Mouse (Mus musculus): ENCODE measurements around the gene Umod. TPM values are rescaled to one million over a fixed set of nuclear protein-coding genes. Genes with fewer than 3 reads are reported as not detected.
A peak's percentile ranks its signal among the peaks of the same experiment; 100 is the strongest.

Umod gene
- polyA plus RNA-seq, 1 experiment, result 2,888 TPM

GRCm38 (mm10) chr7:119443849-119444248 is 35.2 kb downstream of the Umod start:
- TF ChIP-seq CTCF (conservative IDR thresholded peaks at IDR 0.05; ENCODE audit: insufficient read depth, insufficient read length, low read depth, low read length) (no peak; the same call in 1 of the 2 replicates), POLR2A (IDR thresholded peaks at IDR 0.05; ENCODE audit: low read depth, low read length) (no peak)
- Histone ChIP-seq H3K27ac (ENCODE audit: insufficient read depth, low read depth, low read length) (no peak overlapping the region), H3K36me3 (ENCODE audit: control insufficient read depth, insufficient read depth, low read length) (no peaks in the 10 kb centered on the region), H3K4me3 (ENCODE audit: insufficient read depth, low read depth, low read length) (no peak overlapping the region), H3K4me1 (ENCODE audit: control insufficient read depth, insufficient read depth, low read length) (no peaks in the 10 kb centered on the region), H3K27me3 (replicated peaks; ENCODE audit: control insufficient read depth, insufficient read depth, low read length) (no peaks in the 10 kb centered on the region)
- 74% methylated on average over 4 of the region's 4 CpGs for WGBS
- DNase-seq, result no peak

DNA sequence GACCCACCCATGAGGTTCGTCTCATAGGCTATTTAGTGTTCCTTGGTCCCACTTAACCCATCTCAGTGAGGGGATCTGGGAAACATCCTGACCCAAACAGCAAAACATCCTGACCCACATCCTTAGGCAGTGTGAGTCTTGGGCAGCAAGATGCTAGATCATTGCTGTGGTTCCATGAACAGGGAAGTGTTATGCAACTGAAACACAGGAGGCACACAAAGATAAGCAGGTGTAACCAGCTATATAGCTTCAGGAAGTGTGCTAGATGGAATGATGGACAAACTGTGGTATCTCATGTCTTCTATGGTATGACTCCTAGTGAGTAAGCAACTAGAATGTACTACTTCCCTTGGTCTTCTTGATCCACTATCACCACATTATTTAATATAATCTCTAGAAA is 37.1 kb downstream of the Umod start:
- no peaks in the 10 kb centered on the region for H3K4me1 ChIP-seq (ENCODE audit: control insufficient read depth, insufficient read depth, low read length)
- 71% methylated on average over 1 of the region's 1 CpGs for WGBS
- H3K27ac ChIP-seq (ENCODE audit: insufficient read depth, low read depth, low read length), result no peak overlapping the region
- no peaks in the 10 kb centered on the region for H3K36me3 ChIP-seq (ENCODE audit: control insufficient read depth, insufficient read depth, low read length)
- H3K4me3 ChIP-seq (ENCODE audit: insufficient read depth, low read depth, low read length), result no peak overlapping the region
- H3K27me3 ChIP-seq (replicated peaks; ENCODE audit: control insufficient read depth, insufficient read depth, low read length), result no peaks in the 10 kb centered on the region
- no peak for DNase-seq
- TF ChIP-seq CTCF (conservative IDR thresholded peaks at IDR 0.05; ENCODE audit: insufficient read depth, insufficient read length, low read depth, low read length), result no peak
- TF ChIP-seq POLR2A (IDR thresholded peaks at IDR 0.05; ENCODE audit: low read depth, low read length), result no peak

DNA sequence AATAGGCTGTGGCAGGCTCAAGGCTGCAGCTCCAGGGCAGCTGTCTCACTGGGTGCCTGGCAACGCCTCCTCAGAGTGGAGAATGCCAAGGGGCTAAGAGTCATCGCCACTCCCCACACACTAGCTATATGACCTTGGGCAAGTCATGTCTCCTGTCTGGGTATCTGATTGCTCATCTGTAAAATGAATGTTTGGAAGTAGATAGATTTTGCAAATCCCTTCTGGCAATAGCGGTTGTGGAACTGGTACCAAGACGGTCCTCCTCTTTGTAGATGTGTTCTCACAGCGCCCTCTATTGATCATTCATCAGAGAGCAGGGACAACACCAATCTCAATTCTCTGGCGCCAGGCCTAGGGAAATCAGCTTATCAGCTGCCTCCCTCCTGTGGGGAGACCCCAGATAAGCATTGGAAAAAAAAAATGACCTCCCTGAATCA is 51.9 kb downstream of the Umod start:
- peak; percentile 56 for DNase-seq
- WGBS, result 16% methylated on average over 6 of the region's 6 CpGs

DNA sequence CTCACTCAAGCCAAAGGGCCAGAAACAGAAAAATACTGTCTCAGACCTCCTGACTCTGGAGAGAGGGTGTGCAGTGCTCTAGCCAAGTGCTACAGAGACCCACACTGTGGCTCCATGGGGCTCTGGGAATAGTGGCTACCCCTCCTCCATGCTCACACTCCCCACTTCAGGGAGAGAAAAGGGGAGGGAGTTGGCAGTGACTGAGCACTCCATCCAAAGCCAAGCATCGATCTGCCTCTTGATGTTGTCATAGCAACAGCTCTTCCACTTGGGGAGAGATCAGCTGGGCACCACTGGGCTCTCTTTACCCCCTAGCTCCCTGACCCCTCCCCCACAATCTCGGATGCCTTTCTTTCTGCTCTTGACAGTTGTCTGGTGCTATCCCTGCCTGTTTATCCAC is 58.4 kb downstream of the Umod start:
- WGBS, result 11% methylated on average over 2 of the region's 2 CpGs
- no peak for DNase-seq
- Histone ChIP-seq H3K27ac (ENCODE audit: insufficient read depth, low read depth, low read length) (no peak overlapping the region), H3K27me3 (replicated peaks; ENCODE audit: control insufficient read depth, insufficient read depth, low read length) (no peaks in the 10 kb centered on the region), H3K36me3 (ENCODE audit: control insufficient read depth, insufficient read depth, low read length) (no peaks in the 10 kb centered on the region), H3K4me3 (ENCODE audit: insufficient read depth, low read depth, low read length) (no peak overlapping the region), H3K4me1 (ENCODE audit: control insufficient read depth, insufficient read depth, low read length) (no peaks in the 10 kb centered on the region)
- TF ChIP-seq POLR2A (IDR thresholded peaks at IDR 0.05; ENCODE audit: low read depth, low read length) (no peak), CTCF (conservative IDR thresholded peaks at IDR 0.05; ENCODE audit: insufficient read depth, insufficient read length, low read depth, low read length) (no peak)

More for the DNA sequence above, 51.9 kb downstream of the Umod start:
- Histone ChIP-seq H3K36me3 (ENCODE audit: control insufficient read depth, insufficient read depth, low read length) (no peaks in the 10 kb centered on the region), H3K27me3 (replicated peaks; ENCODE audit: control insufficient read depth, insufficient read depth, low read length) (no peaks in the 10 kb centered on the region), H3K4me3 (ENCODE audit: insufficient read depth, low read depth, low read length) (no peak overlapping the region), H3K27ac (ENCODE audit: insufficient read depth, low read depth, low read length) (no peak overlapping the region), H3K4me1 (ENCODE audit: control insufficient read depth, insufficient read depth, low read length) (no peaks in the 10 kb centered on the region)
- TF ChIP-seq POLR2A (IDR thresholded peaks at IDR 0.05; ENCODE audit: low read depth, low read length) (no peak), CTCF (conservative IDR thresholded peaks at IDR 0.05; ENCODE audit: insufficient read depth, insufficient read length, low read depth, low read length) (peak; percentile 66)

- H3K27ac ChIP-seq (ENCODE audit: insufficient read depth, low read depth, low read length), result no peak overlapping the region
- TF ChIP-seq POLR2A (IDR thresholded peaks at IDR 0.05; ENCODE audit: low read depth, low read length), result no peak
- TF ChIP-seq CTCF (conservative IDR thresholded peaks at IDR 0.05; ENCODE audit: insufficient read depth, insufficient read length, low read depth, low read length), result no peak
- H3K27me3 ChIP-seq (replicated peaks; ENCODE audit: control insufficient read depth, insufficient read depth, low read length), result no peaks in the 10 kb centered on the region
- no peak overlapping the region for H3K4me3 ChIP-seq (ENCODE audit: insufficient read depth, low read depth, low read length)
- H3K4me1 ChIP-seq (ENCODE audit: control insufficient read depth, insufficient read depth, low read length), result no peaks in the 10 kb centered on the region
- 63% methylated on average over 1 of the region's 1 CpGs for WGBS
- H3K36me3 ChIP-seq (ENCODE audit: control insufficient read depth, insufficient read depth, low read length), result no peaks in the 10 kb centered on the region
- DNase-seq, result no peak
Observed at GRCm38 (mm10) chr7:119418523-119418922, 60.6 kb downstream of the Umod start.

Other genes with a start within 250 kb of the Umod start
- gene Gp2, start 20.0 kb downstream of the Umod start, polyA plus RNA-seq (2012; rRNA removed), result 2.6 and 3.5 TPM in 2 replicates
- gene Acsm5, start 40.2 kb upstream of the Umod start, polyA plus RNA-seq (2012; rRNA removed), result 78.2 and 91.7 TPM in 2 replicates
- gene Pdilt, start 44.2 kb upstream of the Umod start, polyA plus RNA-seq (2012; rRNA removed), result 1.4 and 2.2 TPM in 2 replicates
- gene Acsm2, start 75.1 kb upstream of the Umod start, polyA plus RNA-seq (2012; rRNA removed), result 980 and 1,120 TPM in 2 replicates
- 209 and 221 TPM in 2 replicates for gene Acsm1, start 127.7 kb upstream of the Umod start, polyA plus RNA-seq (2012; rRNA removed)
- not detected in 2 replicates for gene Acsm4, start 210.7 kb upstream of the Umod start, polyA plus RNA-seq (2012; rRNA removed)
- 10.4 and 11.2 TPM in 2 replicates for gene Thumpd1, start 241.5 kb upstream of the Umod start, polyA plus RNA-seq (2012; rRNA removed)

Measured in kidney, adult 2 months (tissue).